Mouse (Mus musculus) frontal cortex, postnatal 36 days (tissue): ENCODE measurements at regions not wholly inside any gene's neighbourhood (a gene's known extent, or its start where the extent isn't known, plus 50 kb on each side); places are given as distances from the start of the nearest gene placed in this dataset.

Experiments
- DNase-seq, 2 experiments: peaks; one replicate each; pipeline ENCODE4 v3.0.0; 2022; ENCODE audit warnings: low spot score in 2 of 2

DNA sequence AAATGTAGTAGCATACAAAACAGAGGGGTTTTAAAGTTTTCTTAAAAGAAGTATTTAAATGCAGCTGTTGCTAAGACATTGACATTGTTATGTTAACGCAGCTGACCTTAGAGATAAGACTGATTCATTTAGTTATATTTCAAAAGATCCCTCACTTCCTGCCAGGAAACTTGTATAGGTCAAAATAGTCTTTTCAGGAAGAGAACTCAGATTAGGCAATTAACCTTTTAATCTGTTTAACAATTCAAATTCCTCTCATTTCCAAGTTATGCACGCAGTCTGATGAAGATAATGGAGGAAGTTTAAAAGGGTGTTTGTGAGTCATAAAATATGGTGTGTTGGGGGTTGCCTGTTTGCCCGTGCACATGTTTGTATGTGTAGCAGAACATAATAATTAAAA is 448.5 kb downstream of the Tmtc2 start:
- DNase-seq, result no peak

DNA sequence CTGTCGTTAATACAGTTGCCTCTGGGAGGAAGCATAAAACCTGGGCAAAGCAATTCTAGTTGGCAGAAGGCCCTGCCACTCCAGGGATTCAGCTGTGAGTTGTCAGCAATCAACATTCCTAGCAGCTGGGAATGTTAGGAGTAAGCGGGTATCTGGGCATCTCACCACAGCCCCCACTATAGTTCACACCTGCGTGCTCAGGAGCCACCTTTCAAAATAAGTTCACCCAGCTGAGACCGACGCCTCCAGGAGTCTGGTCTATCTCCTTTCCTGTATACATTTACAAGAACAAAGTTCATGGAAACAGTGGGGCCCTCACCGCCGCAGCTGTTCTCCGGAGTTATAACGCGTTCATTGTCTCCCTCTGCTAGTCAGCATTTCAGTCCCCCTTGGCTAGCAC is 454.0 kb downstream of the Tmtc2 start:
- DNase-seq, result no peak

DNA sequence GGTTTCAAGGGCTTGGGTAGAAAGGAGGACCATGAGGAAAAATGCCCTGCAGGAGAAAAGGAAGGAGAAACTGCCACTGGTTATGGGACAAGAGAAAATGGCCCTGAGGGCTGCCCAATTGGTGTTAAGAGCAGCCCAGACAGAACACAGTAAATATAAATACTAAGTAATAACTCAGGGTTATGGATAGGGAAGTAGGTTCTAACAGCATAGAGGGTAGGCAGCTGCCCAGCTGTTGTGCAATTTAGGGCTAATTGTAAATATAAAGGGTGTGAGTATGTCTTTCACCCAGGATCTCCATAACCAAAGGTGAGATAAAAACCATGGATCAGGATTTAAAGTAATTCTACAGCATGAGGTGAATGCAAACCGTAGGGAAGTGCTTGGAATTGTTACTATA is 458.1 kb downstream of the Tmtc2 start:
- DNase-seq, result no peak

DNA sequence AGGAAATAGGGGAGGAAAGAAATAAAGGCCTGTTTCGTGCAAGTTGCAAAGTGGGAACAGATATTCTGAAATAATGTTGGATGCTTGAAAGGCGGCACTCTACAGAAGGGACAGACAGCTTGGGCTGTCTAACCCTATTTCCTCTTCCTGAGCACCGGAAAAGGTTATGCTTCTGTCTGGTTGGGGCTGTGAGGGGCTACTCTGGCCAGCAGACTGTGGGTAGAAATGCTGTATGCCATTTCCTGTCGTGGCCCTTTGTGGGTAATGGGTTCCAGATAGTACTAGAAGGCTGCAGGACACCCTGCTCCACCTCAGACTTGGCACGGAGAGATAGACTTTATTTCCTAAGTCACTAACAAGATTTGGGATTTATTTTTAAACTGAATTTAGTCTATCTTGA is 459.3 kb downstream of the Tmtc2 start:
- no peak for DNase-seq

DNA sequence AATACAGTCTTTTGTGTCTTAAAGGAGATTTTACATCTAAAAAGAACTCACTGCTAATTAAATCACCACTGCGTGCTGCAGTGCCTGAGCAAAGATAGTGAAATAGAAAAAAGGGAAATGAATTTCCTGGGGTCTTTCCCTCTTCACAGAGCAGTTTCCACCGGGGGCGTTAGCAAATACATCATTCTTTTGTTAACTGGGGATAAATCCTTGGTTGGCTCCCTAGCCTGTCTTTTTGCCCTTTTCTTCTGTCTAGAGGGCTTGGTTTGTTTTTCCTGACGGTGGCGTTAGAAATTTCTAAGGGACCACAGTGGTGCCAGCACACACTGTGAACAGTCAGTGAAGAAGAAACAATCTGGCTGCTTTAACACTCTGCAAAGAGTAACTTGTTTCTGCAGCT is 464.0 kb downstream of the Tmtc2 start:
- DNase-seq, result no peak

DNA sequence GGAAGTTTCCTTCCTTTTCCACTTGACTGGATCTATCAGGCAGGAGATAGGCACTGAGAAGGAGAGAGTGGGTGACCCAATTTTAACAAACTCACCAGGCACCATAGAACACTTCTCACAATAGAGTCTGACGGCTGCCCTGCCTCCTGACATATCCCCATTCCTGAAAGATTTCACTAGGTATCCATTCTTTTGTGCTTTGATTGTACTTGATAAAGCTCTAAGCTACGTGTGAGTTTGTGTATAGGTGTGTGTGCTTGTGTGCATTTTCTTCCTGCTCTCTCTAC is 477.3 kb downstream of the Tmtc2 start:
- no peak for DNase-seq

DNA sequence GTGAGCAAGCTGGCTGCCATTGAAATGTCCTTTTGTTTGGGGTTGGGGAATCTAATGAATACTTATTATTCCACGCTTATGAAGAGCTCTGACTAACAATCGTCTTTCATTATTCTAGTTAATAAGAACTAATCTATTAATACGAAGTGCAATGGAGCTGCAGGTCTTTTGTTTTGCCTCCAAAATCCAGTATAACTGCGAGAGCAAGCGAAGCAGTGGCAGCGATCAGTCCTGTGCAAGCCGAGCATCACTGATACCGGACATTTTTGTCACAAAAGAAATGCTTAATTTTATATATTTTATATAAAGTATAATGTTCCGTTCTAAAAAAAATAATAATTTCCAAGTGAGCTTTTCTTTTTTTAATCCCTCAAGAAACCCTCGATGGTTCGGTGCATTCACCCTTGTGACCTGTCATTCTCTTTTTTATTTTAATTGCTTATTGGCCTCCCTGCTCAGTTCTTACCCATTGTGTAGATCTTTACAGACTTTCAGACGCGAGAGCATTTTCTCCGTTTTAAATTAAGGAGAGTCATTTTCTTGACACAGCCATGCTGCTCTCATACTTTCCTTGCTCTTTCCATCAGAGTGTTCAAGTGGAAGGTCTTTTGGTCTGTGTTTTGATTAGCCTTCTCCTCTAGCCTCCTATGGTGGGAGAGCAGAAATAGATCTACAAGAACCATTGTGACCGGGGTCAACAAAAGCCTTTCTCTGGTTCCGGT is 477.8 kb downstream of the Tmtc2 start:
- DNase-seq, result no peak

DNA sequence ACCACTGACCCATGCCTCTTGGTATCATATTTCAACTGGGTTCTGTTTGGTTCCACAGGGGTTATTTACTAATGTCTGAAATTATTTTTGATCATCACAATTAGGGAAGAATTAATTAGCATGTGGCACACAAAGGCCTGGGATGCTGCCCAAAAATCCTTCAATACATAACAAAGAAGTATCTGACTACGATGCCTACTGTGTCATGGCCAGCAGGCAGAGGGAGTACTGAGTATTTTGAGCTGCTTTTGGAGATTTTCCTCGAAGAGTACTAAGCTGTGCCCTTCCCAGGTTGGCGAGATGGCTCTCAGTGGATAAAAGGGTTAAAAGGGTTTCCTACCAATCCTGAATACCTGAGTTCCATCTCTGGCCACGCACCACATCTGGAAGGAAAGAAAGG is 478.5 kb downstream of the Tmtc2 start:
- DNase-seq, result no peak

DNA sequence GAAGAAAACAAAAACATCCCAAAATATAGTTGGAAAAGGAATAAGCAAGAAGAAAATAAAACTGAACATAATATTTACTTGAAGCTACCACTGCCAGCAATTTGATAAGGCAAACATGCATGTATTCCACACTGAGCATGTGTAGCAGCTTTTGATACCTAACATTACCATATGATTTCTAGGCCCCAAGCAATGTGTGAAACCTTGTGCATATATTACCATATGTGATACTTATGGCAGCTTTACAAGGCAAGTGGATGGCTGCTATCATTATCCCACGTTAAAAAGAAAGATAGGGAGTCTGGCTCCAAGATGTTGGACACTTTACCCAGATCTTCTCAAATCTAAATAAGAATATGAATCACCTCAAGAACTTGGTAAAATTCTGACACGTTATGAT is 497.4 kb downstream of the Tmtc2 start:
- DNase-seq, result no peak

DNA sequence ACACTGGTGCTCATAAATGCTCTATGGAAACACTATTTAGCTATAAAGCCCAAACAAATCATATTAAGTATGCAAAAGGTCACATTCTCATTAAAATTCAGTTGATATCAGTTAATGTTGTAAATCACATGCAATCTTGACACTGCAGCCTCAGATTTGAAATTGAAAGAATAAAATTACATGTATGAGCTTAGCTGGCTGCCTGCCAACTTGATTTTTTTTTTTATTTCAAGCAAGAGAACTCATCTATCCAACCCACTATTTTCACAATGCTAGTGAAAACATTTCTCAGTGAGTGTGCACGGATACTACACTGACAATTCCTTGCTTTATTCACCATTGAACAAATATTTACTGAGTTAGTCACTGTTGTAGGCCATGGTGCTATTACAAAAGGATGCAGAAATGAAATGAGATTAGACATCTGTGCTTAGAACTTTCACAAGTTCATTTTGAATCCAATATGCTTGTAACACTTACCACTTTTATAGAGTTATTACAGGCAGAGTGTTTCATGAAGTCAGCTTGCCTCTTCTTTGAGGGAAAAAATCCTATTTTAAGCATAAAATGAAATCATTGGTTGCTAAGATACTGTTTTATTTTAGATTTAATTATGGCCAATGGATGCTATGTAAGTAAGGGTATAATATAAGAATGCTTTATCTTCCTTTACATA is 539.4 kb downstream of the Tmtc2 start:
- DNase-seq, result peak in 1 of 2 experiments; percentile 22

DNA sequence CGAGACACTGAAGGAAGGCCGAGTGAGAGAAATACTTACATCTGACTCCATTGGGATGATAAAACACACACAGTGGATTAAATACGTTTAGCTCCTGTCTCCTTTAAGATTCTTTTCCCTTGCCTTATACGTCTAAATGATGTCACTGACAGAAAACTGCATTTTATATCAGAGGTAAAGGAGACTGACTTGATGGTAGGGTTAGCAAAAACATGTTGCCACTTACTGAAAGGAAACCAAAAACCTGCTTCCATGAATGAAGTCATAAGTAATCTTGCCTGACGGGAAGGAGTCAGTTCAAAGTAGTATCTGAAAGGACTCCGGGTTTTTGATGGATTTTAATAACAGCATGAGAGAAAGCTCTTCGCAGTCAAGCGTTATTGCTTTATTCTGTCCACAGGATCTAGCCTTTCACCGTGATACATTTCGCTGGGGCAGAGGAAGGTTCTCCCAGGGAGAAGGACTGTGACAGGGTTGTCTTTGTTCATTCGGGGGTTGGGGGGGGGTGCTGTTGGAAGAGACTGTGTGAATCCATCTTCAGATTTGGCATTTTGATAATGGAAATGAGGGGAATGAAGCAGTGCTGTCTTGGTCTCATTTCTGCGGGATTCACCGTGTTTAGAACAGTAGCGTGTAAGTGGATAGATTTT is 553.7 kb downstream of the Tmtc2 start:
- no peak for DNase-seq

DNA sequence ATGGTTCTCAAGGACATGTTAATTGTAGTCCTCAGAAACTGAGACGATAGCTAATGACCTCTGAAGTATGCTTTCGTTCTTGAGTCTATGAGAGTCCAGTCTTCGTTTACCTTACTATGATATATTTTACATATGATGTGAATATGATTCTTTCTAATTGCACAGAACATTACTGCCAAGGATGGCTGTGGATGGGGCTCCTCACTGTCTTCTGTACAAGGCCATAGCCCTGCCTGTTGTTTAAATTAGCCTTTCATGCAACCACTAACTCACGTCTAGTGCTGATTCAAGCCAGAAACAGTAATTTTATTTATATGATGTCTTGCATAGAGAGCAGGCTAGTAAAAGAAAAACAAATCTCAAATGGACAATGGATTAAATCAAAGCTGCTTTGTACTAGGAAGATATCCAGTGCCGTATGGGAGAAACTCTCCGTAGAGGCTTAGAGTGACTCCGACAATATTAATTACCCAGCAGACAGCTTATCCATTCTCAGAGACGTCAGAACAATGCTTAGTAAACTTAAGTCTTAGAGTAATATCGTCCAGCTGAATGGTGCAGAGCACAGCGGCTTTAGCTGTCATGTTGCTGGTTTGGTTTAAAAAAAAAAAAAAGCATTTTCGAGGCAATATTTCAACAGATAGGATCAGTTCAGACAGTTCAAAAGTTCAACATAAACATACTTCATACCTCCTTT is 554.3 kb downstream of the Tmtc2 start:
- DNase-seq, result no peak
